Mouse (Mus musculus) heart, adult 2 months (tissue): ENCODE data around the gene Rras2.

Source experiments
- CTCF ChIP-seq: fragments of 200-600 bp; IDR thresholded peaks from 2 replicates; pipeline ENCODE4 v1.8.1; 2022; ENCODE audit warnings: antibody characterized with exemption, mild to moderate bottlenecking, moderate library complexity
- EP300 ChIP-seq: fragments of 200-500 bp; IDR thresholded peaks from 2 replicates; pipeline ENCODE4 v1.6.1; 2011; ENCODE audit warnings: low read depth, low read length, control low read depth; ENCODE audit not compliant: insufficient read depth
- POLR2A ChIP-seq: fragments of 200-500 bp; IDR thresholded peaks from 2 replicates; pipeline ENCODE4 v1.6.1; 2011; ENCODE audit warnings: mild to moderate bottlenecking, low read depth, low read length, control low read depth; ENCODE audit not compliant: insufficient read depth

DNA sequence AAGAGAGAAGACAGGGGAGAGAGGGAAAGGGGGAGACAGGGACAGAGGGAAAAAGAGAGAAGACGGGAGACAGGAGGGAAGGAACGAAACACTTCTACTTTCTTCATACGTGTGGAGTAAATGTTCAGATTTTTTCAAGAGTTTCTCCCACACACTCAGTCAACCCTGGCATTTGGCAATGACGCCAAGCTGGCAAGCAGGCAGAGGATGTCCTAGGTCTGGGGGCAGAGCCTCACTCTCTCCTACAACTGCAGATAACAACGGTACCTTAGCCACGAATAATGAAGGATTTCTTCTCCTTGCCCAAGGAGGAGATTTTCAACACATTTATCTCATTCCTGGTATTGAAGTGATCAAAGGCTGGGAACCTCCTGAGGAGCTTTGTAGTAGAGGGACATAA lies 30.2 kb downstream of the Rras2 start:
- TF ChIP-seq CTCF (no peak), POLR2A (no peak), EP300 (no peak)
